In the genomic region with DNA sequence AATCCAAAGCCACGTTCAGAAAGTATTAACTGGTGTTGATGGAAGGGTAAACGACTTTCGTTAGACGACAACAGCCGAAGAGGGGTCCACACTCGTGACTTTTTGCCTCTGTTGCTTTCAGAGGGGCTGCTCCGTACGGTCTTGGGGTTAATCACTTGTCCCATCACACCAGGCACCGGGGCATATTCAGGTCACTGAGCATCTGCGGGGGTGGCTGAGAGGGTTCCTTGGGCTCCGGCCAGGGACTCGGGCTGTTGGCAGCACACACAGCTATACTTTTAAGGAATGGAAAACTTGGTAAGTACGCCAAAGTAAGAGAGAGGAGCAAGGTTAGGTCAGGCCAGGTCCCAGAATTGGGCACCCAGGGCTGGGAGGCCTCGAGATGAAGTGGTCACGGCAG, we compare ENCODE assay signal across 9 mouse cellular contexts. TPM values are rescaled to one million over a fixed set of nuclear protein-coding genes. Genes with fewer than 3 reads are reported as not detected.
DNase-seq lines count a peak whose midpoint lies in the region; ATAC-seq and TF ChIP-seq lines count a peak whose summit lies in the region.
"Had no signal": no experiment of that assay in that cellular context is flagged by ENCODE, and none has a peak within 500 bp of the region (broad histone marks: within the 10 kb centered on the region; RNA-seq: fewer than 3 reads in every experiment).

No protein-coding gene starts in this region.

- peak overlapping the region; percentile 35 for H3K4me3 ChIP-seq in E14TG2a.4 (replicated peaks; ENCODE audit: low read length)
- H3K4me3 ChIP-seq in kidney, embryonic 14.5 days (ENCODE audit: low read length), result peak overlapping the region; percentile 12; the same call in 1 of the 2 replicates
- H3K4me3 ChIP-seq in neural tube, embryonic 15.5 days (replicated peaks), result no peak overlapping the region
- no peak overlapping the region for H3K4me3 ChIP-seq in forebrain, embryonic 16.5 days (replicated peaks; ENCODE audit: low read length)

- DNase-seq in MN1 (ENCODE audit: low spot score), result peak; percentile 32
- DNase-seq in heart, adult 9 months (ENCODE audit: low spot score in 2 of 2), result peak; percentile 20 to 50
- DNase-seq in left cerebral cortex, adult 8-10 months (ENCODE audit: low spot score in 2 of 2), result no peak

- H3K27ac ChIP-seq in kidney, embryonic 14.5 days (ENCODE audit: low read depth, low read length), result peak overlapping the region; percentile 69
- H3K27ac ChIP-seq in neural tube, embryonic 15.5 days (replicated peaks), result no peak overlapping the region
- H3K27ac ChIP-seq in forebrain, embryonic 16.5 days (ENCODE audit: low read length), result no peak overlapping the region

- peaks cover 41% of the 10 kb centered on the region for H3K4me1 ChIP-seq in E14TG2a.4 (replicated peaks; ENCODE audit: low read depth, low read length)
- peaks cover 20% of the 10 kb centered on the region for H3K4me1 ChIP-seq in kidney, embryonic 14.5 days (ENCODE audit: control insufficient read depth, insufficient read depth, low read length)
- peaks cover 16% of the 10 kb centered on the region for H3K4me1 ChIP-seq in neural tube, embryonic 15.5 days
- 0 out of 2 replicates have a peak, but pooled peaks cover 3% of the 10 kb centered on the region for H3K4me1 ChIP-seq in forebrain, embryonic 16.5 days (replicated peaks; ENCODE audit: control insufficient read depth, insufficient read depth, low read length)

- ATAC-seq in kidney, embryonic 14.5 days (ENCODE audit: low FRiP score, low TSS enrichment), result peak; percentile 67; the same call in 1 of the 2 replicates
- no peak for ATAC-seq in neural tube, embryonic 15.5 days (ENCODE audit: low FRiP score)
- ATAC-seq in forebrain, embryonic 16.5 days, result no peak

- WGBS in kidney, embryonic 14.5 days, result 19% methylated on average over 15 of the region's 15 CpGs
- WGBS in neural tube, embryonic 15.5 days, result 23% methylated on average over 15 of the region's 15 CpGs
- 52% methylated on average over 15 of the region's 15 CpGs for WGBS in forebrain, embryonic 16.5 days

- no peaks in the 10 kb centered on the region for H3K36me3 ChIP-seq in E14TG2a.4 (ENCODE audit: insufficient read depth, low read length)
- H3K36me3 ChIP-seq in kidney, embryonic 14.5 days (ENCODE audit: control insufficient read depth, insufficient read depth, low read length), result no peaks in the 10 kb centered on the region
- H3K36me3 ChIP-seq in neural tube, embryonic 15.5 days, result no peaks in the 10 kb centered on the region
- H3K36me3 ChIP-seq in forebrain, embryonic 16.5 days (ENCODE audit: control insufficient read depth, insufficient read depth), result no peaks in the 10 kb centered on the region

- no peak for TF ChIP-seq CTCF in E14TG2a.4 (conservative IDR thresholded peaks at IDR 0.05; ENCODE audit: low read length)

- no peak overlapping the region for H3K9ac ChIP-seq in kidney, embryonic 14.5 days (ENCODE audit: low read depth, low read length)
- H3K9ac ChIP-seq in neural tube, embryonic 15.5 days (replicated peaks), result no peak overlapping the region
- no peak overlapping the region for H3K9ac ChIP-seq in forebrain, embryonic 16.5 days (replicated peaks; ENCODE audit: low read depth, low read length)

- peaks cover 36% of the 10 kb centered on the region for H3K27me3 ChIP-seq in E14TG2a.4 (ENCODE audit: insufficient read depth, low read length)
- no peaks in the 10 kb centered on the region for H3K27me3 ChIP-seq in kidney, embryonic 14.5 days (ENCODE audit: control insufficient read depth, insufficient read depth, low read length)
- 0 out of 2 replicates have a peak, but pooled peaks cover 5% of the 10 kb centered on the region for H3K27me3 ChIP-seq in neural tube, embryonic 15.5 days (replicated peaks)
- H3K27me3 ChIP-seq in forebrain, embryonic 16.5 days (replicated peaks; ENCODE audit: control insufficient read depth, insufficient read depth, low read length), result no peaks in the 10 kb centered on the region

- no peaks in the 10 kb centered on the region for H3K9me3 ChIP-seq in E14TG2a.4 (ENCODE audit: low read length)
- H3K9me3 ChIP-seq in kidney, embryonic 14.5 days (ENCODE audit: control insufficient read depth, low read length), result no peaks in the 10 kb centered on the region
- no peaks in the 10 kb centered on the region for H3K9me3 ChIP-seq in neural tube, embryonic 15.5 days (replicated peaks)
- H3K9me3 ChIP-seq in forebrain, embryonic 16.5 days (ENCODE audit: control insufficient read depth, low read length), result no peaks in the 10 kb centered on the region

- H3K4me2 ChIP-seq in kidney, embryonic 14.5 days (replicated peaks; ENCODE audit: low read depth, low read length), result peak overlapping the region; percentile 34
- peak overlapping the region; percentile 47 for H3K4me2 ChIP-seq in neural tube, embryonic 15.5 days
- no peak overlapping the region for H3K4me2 ChIP-seq in forebrain, embryonic 16.5 days (ENCODE audit: low read length)

RNA-seq across cellular contexts. Expression of a gene that starts 50.7 kb away (rescaled TPM):
- polyA plus RNA-seq in kidney, embryonic 14.5 days (2014; fragmentation: Nextera tagmentation; extraction: Ambion mirVana), result 26.0 and 33.7 TPM in 2 replicates
- polyA plus RNA-seq in neural tube, embryonic 15.5 days (2015; fragmentation: Nextera tagmentation; extraction: Ambion mirVana), result 26.9 and 27.4 TPM in 2 replicates
- 10 to 100 TPM; 14.2 to 18.9 (median 17.7) TPM for total RNA-seq in left cerebral cortex, adult 8-10 months (2022)
- 44.4 and 52.2 TPM in 2 replicates for polyA plus RNA-seq in forebrain, embryonic 16.5 days (2015; fragmentation: Nextera tagmentation; extraction: Ambion mirVana)

RNA-seq across cellular contexts. Expression of a gene that starts 57.5 kb away (rescaled TPM):
- not detected in 2 replicates for polyA plus RNA-seq in kidney, embryonic 14.5 days (2014; fragmentation: Nextera tagmentation; extraction: Ambion mirVana)
- not detected in 2 replicates for polyA plus RNA-seq in neural tube, embryonic 15.5 days (2015; fragmentation: Nextera tagmentation; extraction: Ambion mirVana)
- total RNA-seq in left cerebral cortex, adult 8-10 months (2022), result not detected
- not detected in 2 replicates for polyA plus RNA-seq in forebrain, embryonic 16.5 days (2015; fragmentation: Nextera tagmentation; extraction: Ambion mirVana)
- total RNA-seq: adrenal gland, adult 18-20 months had no signal
- polyA plus RNA-seq: large intestine, adult 2 months had no signal

RNA-seq across cellular contexts. Expression of a gene that starts 59.8 kb away (rescaled TPM):
- polyA plus RNA-seq in kidney, embryonic 14.5 days (2014; fragmentation: Nextera tagmentation; extraction: Ambion mirVana), result not detected in 2 replicates
- polyA plus RNA-seq in neural tube, embryonic 15.5 days (2015; fragmentation: Nextera tagmentation; extraction: Ambion mirVana), result not detected in 2 replicates
- 1 to 10 TPM in 3 of 4 experiments, under 1 TPM in 1; 0.39 to 2.4 (median 1.5) TPM for total RNA-seq in left cerebral cortex, adult 8-10 months (2022)
- not detected in 2 replicates for polyA plus RNA-seq in forebrain, embryonic 16.5 days (2015; fragmentation: Nextera tagmentation; extraction: Ambion mirVana)

Comparison
In these comparisons a context has a peak if more than half of its experiments do, and no peak if none do; other contexts are left out.
1. H3K4me3 ChIP-seq: peak in E14TG2a.4 (single experiment) and kidney, embryonic 14.5 days (single experiment); none in neural tube, embryonic 15.5 days (single experiment) and forebrain, embryonic 16.5 days (single experiment).
2. DNase-seq: peak in MN1 (single experiment) and heart, adult 9 months (2 of 2); none in left cerebral cortex, adult 8-10 months (0 of 2).